Mouse (Mus musculus) heart, postnatal 0 days (tissue): ENCODE data around the gene Ubqln5.

Source experiments
- CTCF ChIP-seq: IDR thresholded peaks from 2 replicates; pipeline ENCODE4 v1.5.1; 2016; ENCODE audit warnings: antibody characterized with exemption, control low read depth, low read depth
- EP300 ChIP-seq: IDR thresholded peaks from 2 replicates; pipeline ENCODE4 v1.6.1; 2016; ENCODE audit warnings: antibody characterized with exemption, low read depth

GRCm38 (mm10) chr7:104103913-104104756, 25.5 kb downstream of the Ubqln5 start:
- TF ChIP-seq EP300, result no peak
- no peak for TF ChIP-seq CTCF
